Mouse (Mus musculus) testis, postnatal 10 days (tissue): ENCODE results near the gene Pebp1.

Source experiments
- DNase-seq: peaks from one replicate; pipeline ENCODE4 v3.0.0; 2021; ENCODE audit warnings: low spot score

The Pebp1 gene

GRCm38 (mm10) chr5:117286286-117286685 is 1.1 kb downstream of the Pebp1 start:
- no peak for DNase-seq

- DNase-seq = no peak
Observed at GRCm38 (mm10) chr5:117285266-117285665, 2.2 kb downstream of the Pebp1 start.

- peak; percentile 68 for DNase-seq
Observed at GRCm38 (mm10) chr5:117284682-117285081, 2.7 kb downstream of the Pebp1 start.

- peak; percentile 73 for DNase-seq
Observed at GRCm38 (mm10) chr5:117284029-117284428, 3.4 kb downstream of the Pebp1 start.

GRCm38 (mm10) chr5:117282360-117282759 is 5.1 kb downstream of the Pebp1 start:
- DNase-seq = no peak

GRCm38 (mm10) chr5:117281536-117281935 is 5.9 kb downstream of the Pebp1 start:
- peak; percentile 65 for DNase-seq

GRCm38 (mm10) chr5:117279669-117280050 is 7.8 kb downstream of the Pebp1 start:
- DNase-seq = no peak

GRCm38 (mm10) chr5:117278809-117279668 is 8.4 kb downstream of the Pebp1 start:
- DNase-seq = no peak

GRCm38 (mm10) chr5:117277784-117278183 is 9.6 kb downstream of the Pebp1 start:
- DNase-seq = no peak

- no peak for DNase-seq
Observed at GRCm38 (mm10) chr5:117274817-117275216, 12.6 kb downstream of the Pebp1 start.

- no peak for DNase-seq
Observed at GRCm38 (mm10) chr5:117271945-117272344, 15.5 kb downstream of the Pebp1 start.

- DNase-seq = no peak
Observed at GRCm38 (mm10) chr5:117269395-117269794, 18.0 kb downstream of the Pebp1 start.

GRCm38 (mm10) chr5:117268749-117269148 is 18.7 kb downstream of the Pebp1 start:
- DNase-seq = no peak

- DNase-seq = peak; percentile 54
Observed at GRCm38 (mm10) chr5:117267913-117268312, 19.5 kb downstream of the Pebp1 start.

GRCm38 (mm10) chr5:117264701-117265100 is 22.7 kb downstream of the Pebp1 start:
- DNase-seq = peak; percentile 59

- DNase-seq = no peak
Observed at GRCm38 (mm10) chr5:117263566-117263965, 23.9 kb downstream of the Pebp1 start.

- no peak for DNase-seq
Observed at GRCm38 (mm10) chr5:117258276-117258675, 29.1 kb downstream of the Pebp1 start.

- no peak for DNase-seq
Observed at GRCm38 (mm10) chr5:117251763-117252162, 35.7 kb downstream of the Pebp1 start.

GRCm38 (mm10) chr5:117250796-117251195 is 36.6 kb downstream of the Pebp1 start:
- no peak for DNase-seq

- no peak for DNase-seq
Observed at GRCm38 (mm10) chr5:117248351-117248750, 39.1 kb downstream of the Pebp1 start.

GRCm38 (mm10) chr5:117245170-117245569 is 42.3 kb downstream of the Pebp1 start:
- no peak for DNase-seq

GRCm38 (mm10) chr5:117242671-117243478 is 44.5 kb downstream of the Pebp1 start:
- DNase-seq = no peak

GRCm38 (mm10) chr5:117241935-117242531 is 45.4 kb downstream of the Pebp1 start:
- no peak for DNase-seq
